Mouse (Mus musculus) midbrain, postnatal 0 days (tissue): ENCODE data around the gene Celsr1. TPM values are rescaled to one million over a fixed set of nuclear protein-coding genes. Genes with fewer than 3 reads are reported as not detected.

Experiments
- ATAC-seq: fragments of 200-750 bp; cut with Nextera tagmentation; 2 replicates; pipeline ENCODE4 v1.8.0; 2017; ENCODE audit warnings: moderate number of reproducible peaks, mild to moderate bottlenecking, moderate TSS enrichment, moderate library complexity; ENCODE audit not compliant: low FRiP score
- DNase-seq: peaks from one replicate; pipeline ENCODE4 v3.0.0-alpha.2; 2015; ENCODE audit warnings: low spot score
- H3K27ac ChIP-seq: fragments of 300-500 bp; sonication (generic); 2 replicates; pipeline ENCODE4 v1.5.1; 2014; ENCODE audit warnings: low read depth, mild to moderate bottlenecking, low read length, mixed read lengths
- H3K27me3 ChIP-seq: fragments of 300-500 bp; sonication (generic); 2 replicates; pipeline ENCODE4 v1.6.1; 2014; ENCODE audit warnings: low read length, control low read depth, mixed read lengths; ENCODE audit not compliant: insufficient read depth
- H3K36me3 ChIP-seq: fragments of 300-500 bp; sonication (generic); 2 replicates; pipeline ENCODE4 v1.6.1; 2014; ENCODE audit warnings: low read length, control low read depth, mixed read lengths; ENCODE audit not compliant: insufficient read depth
- H3K4me1 ChIP-seq: fragments of 300-500 bp; sonication (generic); 2 replicates; pipeline ENCODE4 v1.6.1; 2014; ENCODE audit warnings: mild to moderate bottlenecking, control low read depth, antibody characterized with exemption, low read length, mixed read lengths; ENCODE audit not compliant: insufficient read depth
- H3K4me2 ChIP-seq: fragments of 300-500 bp; sonication (generic); 2 replicates; pipeline ENCODE4 v1.6.1; 2014; ENCODE audit warnings: low read depth, mild to moderate bottlenecking, low read length, mixed read lengths; ENCODE audit not compliant: poor library complexity, severe bottlenecking
- H3K4me3 ChIP-seq: fragments of 300-500 bp; sonication (generic); 2 replicates; pipeline ENCODE4 v1.5.1; 2014; ENCODE audit warnings: low read depth, mild to moderate bottlenecking, low read length, moderate library complexity
- H3K9ac ChIP-seq: fragments of 300-500 bp; sonication (generic); replicated peaks from 2 replicates; pipeline ENCODE4 v1.6.1; 2014; ENCODE audit warnings: mild to moderate bottlenecking, low read length, moderate library complexity, mixed read lengths; ENCODE audit not compliant: poor library complexity, severe bottlenecking
- H3K9me3 ChIP-seq: fragments of 300-500 bp; sonication (generic); 2 replicates; pipeline ENCODE4 v1.6.1; 2016; ENCODE audit warnings: low read length, control low read depth
- CTCF ChIP-seq: IDR thresholded peaks from 2 replicates; pipeline ENCODE4 v1.5.1; 2016; ENCODE audit warnings: antibody characterized with exemption, mild to moderate bottlenecking
- WGBS: fragments of 180-500 bp; shearing (Covaris S2); extraction: QIAGEN DNeasy Blood & Tissue Kit; methylation state at CpG from one replicate; pipeline ENCODE4 v1.1.7; 2014; 5-methylcytosine and 5-hydroxymethylcytosine counted together
- polyA plus RNA-seq: library from polyadenylated mRNA; unstranded; fragments of >200 nt; fragmentation: Nextera tagmentation; extraction: Ambion mirVana; gene quantifications from 2 replicates; pipeline ENCODE4 v1.2.1, GENCODE M21; 2015
- total RNA-seq: library from RNA; depleted of rRNA; stranded (reverse); fragments of >200 nt; gene quantifications from 2 replicates; pipeline ENCODE4 v1.2.3, GENCODE M21; 2014

Celsr1 gene
- total and polyA plus RNA-seq, 2 experiments from 2014 or later = 0.79 to 15.0 TPM

- Histone ChIP-seq H3K36me3 (no peaks in the 10 kb centered on the region), H3K4me1 (no peaks in the 10 kb centered on the region), H3K27me3 (no peaks in the 10 kb centered on the region), H3K4me3 (no peak overlapping the region), H3K27ac (no peak overlapping the region), H3K4me2 (no peak overlapping the region), H3K9me3 (no peaks in the 10 kb centered on the region), H3K9ac (no peak overlapping the region)
- WGBS = 51% methylated on average over 8 of the region's 8 CpGs
- ATAC-seq (no peak), DNase-seq (peak; percentile 57)
- no peak for TF ChIP-seq CTCF
These were observed 114.2 kb downstream of the Celsr1 start for GRCm38 (mm10) chr15:85919191-85919891.

- Histone ChIP-seq H3K4me2 (no peak overlapping the region), H3K9ac (no peak overlapping the region), H3K4me3 (no peak overlapping the region), H3K4me1 (no peaks in the 10 kb centered on the region), H3K27me3 (no peaks in the 10 kb centered on the region), H3K9me3 (no peaks in the 10 kb centered on the region), H3K27ac (no peak overlapping the region), H3K36me3 (no peaks in the 10 kb centered on the region)
- DNase-seq (peak; percentile 59), ATAC-seq (no peak)
- WGBS = 35% methylated on average over 2 of the region's 2 CpGs
- TF ChIP-seq CTCF = peak; percentile 88
These were observed 120.0 kb downstream of the Celsr1 start for GRCm38 (mm10) chr15:85913605-85914004.

- H3K4me3 ChIP-seq = no peak overlapping the region
- DNase-seq (no peak), ATAC-seq (no peak)
- H3K9me3 ChIP-seq = no peaks in the 10 kb centered on the region
- H3K4me1 ChIP-seq = no peaks in the 10 kb centered on the region
- H3K4me2 ChIP-seq = no peak overlapping the region
- 53% methylated on average over 10 of the region's 10 CpGs for WGBS
- no peak overlapping the region for H3K27ac ChIP-seq
- H3K9ac ChIP-seq = no peak overlapping the region
- H3K36me3 ChIP-seq = no peaks in the 10 kb centered on the region
- no peak for TF ChIP-seq CTCF
- H3K27me3 ChIP-seq = no peaks in the 10 kb centered on the region
These were observed 123.6 kb downstream of the Celsr1 start for GRCm38 (mm10) chr15:85909931-85910330.

GRCm38 (mm10) chr15:85909492-85909829 lies 124.1 kb downstream of the Celsr1 start:
- no peak overlapping the region for H3K4me3 ChIP-seq
- no peak for ATAC-seq
- DNase-seq = no peak
- no peaks in the 10 kb centered on the region for H3K9me3 ChIP-seq
- H3K9ac ChIP-seq = no peak overlapping the region
- TF ChIP-seq CTCF = no peak
- 98% methylated on average over 3 of the region's 3 CpGs for WGBS
- no peak overlapping the region for H3K27ac ChIP-seq
- H3K36me3 ChIP-seq = no peaks in the 10 kb centered on the region
- H3K4me2 ChIP-seq = no peak overlapping the region
- no peaks in the 10 kb centered on the region for H3K4me1 ChIP-seq
- H3K27me3 ChIP-seq = no peaks in the 10 kb centered on the region

- Histone ChIP-seq H3K36me3 (no peaks in the 10 kb centered on the region), H3K27me3 (no peaks in the 10 kb centered on the region), H3K4me3 (no peak overlapping the region), H3K27ac (no peak overlapping the region), H3K4me1 (no peaks in the 10 kb centered on the region), H3K9me3 (no peaks in the 10 kb centered on the region), H3K4me2 (no peak overlapping the region), H3K9ac (no peak overlapping the region)
- no peak for DNase-seq
- WGBS = 91% methylated on average over 7 of the region's 7 CpGs
- TF ChIP-seq CTCF = no peak
- ATAC-seq = no peak
These were observed 124.7 kb downstream of the Celsr1 start for GRCm38 (mm10) chr15:85908660-85909491.

GRCm38 (mm10) chr15:85903826-85904225 lies 129.8 kb downstream of the Celsr1 start:
- no peak for DNase-seq
- Histone ChIP-seq H3K27ac (no peak overlapping the region), H3K4me3 (no peak overlapping the region), H3K36me3 (no peaks in the 10 kb centered on the region), H3K9ac (no peak overlapping the region), H3K4me1 (no peaks in the 10 kb centered on the region), H3K27me3 (no peaks in the 10 kb centered on the region), H3K4me2 (no peak overlapping the region), H3K9me3 (no peaks in the 10 kb centered on the region)
- ATAC-seq = no peak
- TF ChIP-seq CTCF = peak; percentile 75
- WGBS = 78% methylated on average over 8 of the region's 8 CpGs
